ENCODE assay signal across 29 mouse cellular contexts in genomic region chr2:73655663-73656062, GRCm38 (mm10).
DNase-seq lines count a peak whose midpoint lies in the region; ATAC-seq and TF ChIP-seq lines count a peak whose summit lies in the region.
"Had no signal": no experiment of that assay in that cellular context is flagged by ENCODE, and none has a peak within 500 bp of the region (broad histone marks: within the 10 kb centered on the region; RNA-seq: fewer than 3 reads in every experiment).

No protein-coding gene starts in this region.

- no peak overlapping the region for H3K9ac ChIP-seq in midbrain, embryonic 11.5 days (ENCODE audit: low read length)
- H3K9ac ChIP-seq in midbrain, embryonic 13.5 days (replicated peaks): no peak overlapping the region
- H3K9ac ChIP-seq: forebrain, embryonic 15.5 days; hindbrain, embryonic 14.5 days; kidney, embryonic 15.5 days; liver, embryonic 14.5 days; neural tube, embryonic 13.5 days had no signal

- H3K27ac ChIP-seq in heart, embryonic 10.5 days: no peak overlapping the region
- H3K27ac ChIP-seq in left cerebral cortex, adult 2 months: peak overlapping the region; percentile 93
- H3K27ac ChIP-seq in midbrain, embryonic 11.5 days (ENCODE audit: low read depth, low read length): no peak overlapping the region
- no peak overlapping the region for H3K27ac ChIP-seq in midbrain, embryonic 13.5 days
- peak overlapping the region; percentile 85 for H3K27ac ChIP-seq in olfactory bulb, adult 2 months (ENCODE audit: insufficient read depth, low read depth, low read length)
- H3K27ac ChIP-seq: forebrain, embryonic 15.5 days; hindbrain, embryonic 14.5 days; kidney, embryonic 15.5 days; liver, embryonic 14.5 days; neural tube, embryonic 13.5 days had no signal

- H3K36me3 ChIP-seq in heart, embryonic 10.5 days: no peaks in the 10 kb centered on the region
- no peaks in the 10 kb centered on the region for H3K36me3 ChIP-seq in midbrain, embryonic 11.5 days (ENCODE audit: control insufficient read depth, insufficient read depth, low read length)
- H3K36me3 ChIP-seq in midbrain, embryonic 13.5 days: no peaks in the 10 kb centered on the region
- H3K36me3 ChIP-seq: forebrain, embryonic 15.5 days; kidney, embryonic 15.5 days; neural tube, embryonic 13.5 days had no signal

- DNase-seq in heart, adult 11 months: peak; percentile 62
- no peak for DNase-seq in heart, embryonic 10.5 days (ENCODE audit: low spot score)
- no peak for DNase-seq in left cerebral cortex, adult 2 months (ENCODE audit: extremely low spot score in 1 of 2, low spot score in 2 of 2)
- no peak for DNase-seq in left cerebral cortex, adult 18-20 months (ENCODE audit: low spot score in 2 of 2)
- DNase-seq in midbrain, embryonic 11.5 days (ENCODE audit: low spot score, missing footprints): peak; percentile 79
- DNase-seq: adrenal gland, postnatal 25 days; cerebellum, adult 18-20 months; cerebellum, postnatal 25 days; gastrocnemius, postnatal 10 days; heart, postnatal 4 days; kidney, adult 11 months; kidney, postnatal 36 days; layer of hippocampus, postnatal 36 days; liver; lung, postnatal 36 days; thymus, adult 2 months; thymus, postnatal 36 days had no signal

- TF ChIP-seq CTCF in left cerebral cortex, adult 2 months (IDR thresholded peaks at IDR 0.05): peak; percentile 23
- TF ChIP-seq CTCF in olfactory bulb, adult 2 months (IDR thresholded peaks at IDR 0.05; ENCODE audit: insufficient read depth, low read depth, low read length): no peak

- ATAC-seq in midbrain, embryonic 11.5 days (ENCODE audit: low FRiP score): no peak
- ATAC-seq in midbrain, embryonic 13.5 days: no peak
- ATAC-seq: CD4-positive, CD25-positive, alpha-beta regulatory T cell, adult 4 months; forebrain, embryonic 15.5 days; inflammation-experienced regulatory T-cells, adult 6 months; midbrain, embryonic 16.5 days had no signal

- intact Hi-C loops in left cerebral cortex, adult 2 months (cut with DNase I): loop anchor here (2.0 to 5.0 kb wide), 2 partner anchors 63 to 87 kb away; no protein-coding TSS in a partner anchor

- WGBS in heart, embryonic 10.5 days: 76% methylated on average over 4 of the region's 4 CpGs
- WGBS in midbrain, embryonic 11.5 days: 79% methylated on average over 4 of the region's 4 CpGs
- 67% methylated on average over 4 of the region's 4 CpGs for WGBS in midbrain, embryonic 13.5 days
- WGBS in olfactory bulb, adult 2 months: 58% methylated on average over 4 of the region's 4 CpGs

- H3K4me2 ChIP-seq in midbrain, embryonic 11.5 days: no peak overlapping the region
- H3K4me2 ChIP-seq in midbrain, embryonic 13.5 days (replicated peaks): no peak overlapping the region
- H3K4me2 ChIP-seq: forebrain, embryonic 15.5 days; heart, embryonic 11.5 days; hindbrain, embryonic 14.5 days; kidney, embryonic 15.5 days; neural tube, embryonic 13.5 days had no signal

- H3K9me3 ChIP-seq in heart, embryonic 10.5 days: no peaks in the 10 kb centered on the region
- H3K9me3 ChIP-seq in midbrain, embryonic 11.5 days (ENCODE audit: control insufficient read depth, low read length): no peaks in the 10 kb centered on the region
- no peaks in the 10 kb centered on the region for H3K9me3 ChIP-seq in midbrain, embryonic 13.5 days
- H3K9me3 ChIP-seq: forebrain, embryonic 15.5 days; kidney, embryonic 15.5 days; neural tube, embryonic 13.5 days had no signal

- no peaks in the 10 kb centered on the region for H3K27me3 ChIP-seq in heart, embryonic 10.5 days (ENCODE audit: insufficient read depth, poor library complexity, severe bottlenecking)
- H3K27me3 ChIP-seq in midbrain, embryonic 11.5 days (ENCODE audit: control insufficient read depth, insufficient read depth, low read length): no peaks in the 10 kb centered on the region
- H3K27me3 ChIP-seq in midbrain, embryonic 13.5 days: no peaks in the 10 kb centered on the region
- H3K27me3 ChIP-seq: forebrain, embryonic 15.5 days; kidney, embryonic 15.5 days; neural tube, embryonic 13.5 days had no signal

- peaks cover 24% of the 10 kb centered on the region for H3K4me1 ChIP-seq in heart, embryonic 10.5 days
- peaks cover 21% of the 10 kb centered on the region for H3K4me1 ChIP-seq in midbrain, embryonic 11.5 days (ENCODE audit: control insufficient read depth, insufficient read depth, low read length)
- H3K4me1 ChIP-seq in midbrain, embryonic 13.5 days (replicated peaks): peaks cover 46% of the 10 kb centered on the region
- peaks cover 12% of the 10 kb centered on the region for H3K4me1 ChIP-seq in olfactory bulb, adult 2 months (ENCODE audit: control insufficient read depth, insufficient read depth, low read length)

- no peak for TF ChIP-seq POLR2A in olfactory bulb, adult 2 months (IDR thresholded peaks at IDR 0.05; ENCODE audit: insufficient read depth, low read depth, low read length)

- H3K4me3 ChIP-seq in heart, embryonic 10.5 days: no peak overlapping the region
- peak overlapping the region; percentile 64 for H3K4me3 ChIP-seq in left cerebral cortex, adult 2 months
- no peak overlapping the region for H3K4me3 ChIP-seq in midbrain, embryonic 11.5 days (ENCODE audit: low read depth, low read length)
- no peak overlapping the region for H3K4me3 ChIP-seq in midbrain, embryonic 13.5 days (replicated peaks)
- H3K4me3 ChIP-seq in olfactory bulb, adult 2 months (ENCODE audit: insufficient read depth, low read depth, low read length): no peak overlapping the region
- H3K4me3 ChIP-seq: forebrain, embryonic 15.5 days; kidney, embryonic 15.5 days; myocyte; neural tube, embryonic 13.5 days had no signal

Comparison
In these comparisons a context has a peak if more than half of its experiments do, and no peak if none do; other contexts are left out.
1. DNase-seq: peak in heart, adult 11 months (single experiment) and midbrain, embryonic 11.5 days (single experiment); none in heart, embryonic 10.5 days (single experiment), left cerebral cortex, adult 2 months (0 of 2) and left cerebral cortex, adult 18-20 months (0 of 2).
2. H3K27ac ChIP-seq: peak in left cerebral cortex, adult 2 months (single experiment) and olfactory bulb, adult 2 months (single experiment); none in heart, embryonic 10.5 days (single experiment), midbrain, embryonic 11.5 days (single experiment) and midbrain, embryonic 13.5 days (single experiment).